Mouse (Mus musculus) liver, embryonic 11.5 days (tissue): ENCODE data around the gene Zmiz1. TPM values are rescaled to one million over a fixed set of nuclear protein-coding genes. Genes with fewer than 3 reads are reported as not detected.
A peak's percentile ranks its signal among the peaks of the same experiment; 100 is the strongest.

Experiments
- ATAC-seq: fragments of 200-750 bp; cut with Nextera tagmentation; replicated peaks from 2 replicates; pipeline ENCODE4 v1.8.0; 2017; ENCODE audit warnings: moderate number of reproducible peaks, mild to moderate bottlenecking, moderate TSS enrichment, moderate library complexity; ENCODE audit not compliant: low FRiP score
- DNase-seq: peaks from one replicate; pipeline ENCODE4 v3.0.0-alpha.2; 2017; ENCODE audit warnings: low spot score
- H3K27ac ChIP-seq: fragments of 300-500 bp; sonication (generic); 2 replicates; pipeline ENCODE4 v1.5.1; 2014; ENCODE audit warnings: mild to moderate bottlenecking, low read depth, low read length, control low read depth
- H3K27me3 ChIP-seq: fragments of 300-500 bp; sonication (generic); replicated peaks from 2 replicates; pipeline ENCODE4 v1.6.1; 2014; ENCODE audit warnings: low read length, mixed read lengths; ENCODE audit not compliant: control insufficient read depth, insufficient read depth
- H3K36me3 ChIP-seq: fragments of 300-500 bp; sonication (generic); 2 replicates; pipeline ENCODE4 v1.6.1; 2014; ENCODE audit warnings: mild to moderate bottlenecking, low read length, moderate library complexity, mixed read lengths; ENCODE audit not compliant: control insufficient read depth, insufficient read depth
- H3K4me1 ChIP-seq: fragments of 300-500 bp; sonication (generic); replicated peaks from 2 replicates; pipeline ENCODE4 v1.6.1; 2014; ENCODE audit warnings: low read length, mixed read lengths; ENCODE audit not compliant: control insufficient read depth, insufficient read depth
- H3K4me2 ChIP-seq: fragments of 300-500 bp; sonication (generic); 2 replicates; pipeline ENCODE4 v1.6.1; 2014; ENCODE audit warnings: mild to moderate bottlenecking, control low read depth, moderate library complexity
- H3K4me3 ChIP-seq: fragments of 300-500 bp; sonication (generic); 2 replicates; pipeline ENCODE4 v1.5.1; 2014; ENCODE audit warnings: low read depth, low read length, control low read depth
- H3K9ac ChIP-seq: fragments of 300-500 bp; sonication (generic); 2 replicates; pipeline ENCODE4 v1.6.1; 2014; ENCODE audit warnings: low read depth, low read length, control low read depth
- H3K9me3 ChIP-seq: fragments of 300-500 bp; sonication (generic); 2 replicates; pipeline ENCODE4 v1.6.1; 2016; ENCODE audit warnings: low read length, inconsistent platforms, mixed read lengths; ENCODE audit not compliant: control insufficient read depth
- WGBS: fragments of 180-500 bp; shearing (Covaris S2); extraction: QIAGEN DNeasy Blood & Tissue Kit; methylation state at CpG from one replicate; pipeline ENCODE4 v1.1.7; 2014; 5-methylcytosine and 5-hydroxymethylcytosine counted together
- polyA plus RNA-seq: library from polyadenylated mRNA; unstranded; fragments of >200 nt; fragmentation: Nextera tagmentation; extraction: Ambion mirVana; gene quantifications from 2 replicates; pipeline ENCODE4 v1.2.1, GENCODE M21; 2014

Zmiz1 gene
- polyA plus RNA-seq, 1 experiment from 2014 or later, result 31.0 TPM

DNA sequence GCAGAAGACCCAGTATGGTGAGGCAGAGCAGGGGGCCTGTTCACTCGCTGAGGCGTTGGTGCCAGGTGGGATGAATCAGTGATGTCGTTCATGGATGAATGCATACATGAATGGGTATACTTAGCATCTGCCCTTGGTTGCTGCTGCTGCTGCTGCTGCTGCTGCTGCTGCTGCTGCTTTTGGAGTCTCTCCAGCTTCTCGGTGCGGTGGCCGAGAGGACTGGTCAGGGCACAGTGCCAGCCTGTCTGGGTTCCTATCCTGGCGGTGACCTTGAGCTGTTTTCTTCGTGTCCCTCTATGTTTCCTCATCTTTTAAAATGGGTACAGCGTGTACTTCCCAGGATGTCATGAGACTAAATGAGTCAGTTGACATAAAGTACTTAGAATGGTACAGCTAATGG lies 56.9 kb downstream of the Zmiz1 start:
- Histone ChIP-seq H3K4me1 (peaks cover 88% of the 10 kb centered on the region), H3K36me3 (no peaks in the 10 kb centered on the region), H3K9ac (no peak overlapping the region), H3K4me3 (no peak overlapping the region), H3K9me3 (no peaks in the 10 kb centered on the region), H3K27me3 (no peaks in the 10 kb centered on the region), H3K27ac (no peak overlapping the region), H3K4me2 (no peak overlapping the region)
- WGBS, result 82% methylated on average over 9 of the region's 9 CpGs
- no peak for DNase-seq
- no peak for ATAC-seq

- H3K4me1 ChIP-seq, result peaks cover 88% of the 10 kb centered on the region
- H3K4me3 ChIP-seq, result no peak overlapping the region
- no peaks in the 10 kb centered on the region for H3K27me3 ChIP-seq
- peak overlapping the region; percentile 84 for H3K27ac ChIP-seq
- H3K36me3 ChIP-seq, result no peaks in the 10 kb centered on the region
- H3K9me3 ChIP-seq, result no peaks in the 10 kb centered on the region
- H3K4me2 ChIP-seq, result peak overlapping the region; percentile 46
- 12% methylated on average over 13 of the region's 13 CpGs for WGBS
- DNase-seq, result peak; percentile 70
- H3K9ac ChIP-seq, result peak overlapping the region; percentile 38
- ATAC-seq, result peak; percentile 78
Measured at GRCm38 (mm10) chr14:25516640-25517591, 57.9 kb downstream of the Zmiz1 start.

GRCm38 (mm10) chr14:25518645-25519044 lies 59.7 kb downstream of the Zmiz1 start:
- DNase-seq, result no peak
- Histone ChIP-seq H3K36me3 (no peaks in the 10 kb centered on the region), H3K27me3 (no peaks in the 10 kb centered on the region), H3K9ac (no peak overlapping the region), H3K27ac (no peak overlapping the region), H3K4me1 (peaks cover 90% of the 10 kb centered on the region), H3K4me3 (no peak overlapping the region), H3K9me3 (no peaks in the 10 kb centered on the region), H3K4me2 (no peak overlapping the region)
- no peak for ATAC-seq
- WGBS, result 85% methylated on average over 5 of the region's 5 CpGs

GRCm38 (mm10) chr14:25519656-25520055 lies 60.7 kb downstream of the Zmiz1 start:
- H3K9ac ChIP-seq, result no peak overlapping the region
- H3K36me3 ChIP-seq, result no peaks in the 10 kb centered on the region
- peak overlapping the region; percentile 34; the same call in 1 of the 2 replicates for H3K27ac ChIP-seq
- WGBS, result 58% methylated on average over 4 of the region's 4 CpGs
- no peak overlapping the region for H3K4me3 ChIP-seq
- H3K4me2 ChIP-seq, result no peak overlapping the region
- H3K4me1 ChIP-seq, result peaks cover 96% of the 10 kb centered on the region
- DNase-seq (no peak), ATAC-seq (no peak)
- H3K27me3 ChIP-seq, result no peaks in the 10 kb centered on the region
- no peaks in the 10 kb centered on the region for H3K9me3 ChIP-seq

DNA sequence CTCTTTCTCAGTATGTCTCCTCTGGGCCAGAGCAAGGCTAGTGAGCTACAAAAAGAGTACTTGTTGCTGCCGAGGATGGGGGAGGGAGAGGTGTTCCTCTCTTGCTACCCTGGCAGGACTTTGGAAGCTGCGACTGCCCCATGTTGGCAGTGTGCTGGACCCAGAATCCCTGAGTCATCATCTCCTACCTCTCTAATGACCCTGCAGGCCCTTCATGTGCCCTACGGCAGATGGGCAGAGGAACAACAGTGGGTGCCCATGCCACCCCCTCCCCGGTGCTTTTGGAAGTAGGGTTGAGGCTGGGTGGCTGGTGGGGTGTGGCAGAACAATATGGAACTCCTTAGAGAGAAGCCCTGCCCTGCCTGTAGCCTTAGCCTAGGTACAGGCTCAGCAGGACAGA lies 61.6 kb downstream of the Zmiz1 start:
- Histone ChIP-seq H3K4me3 (no peak overlapping the region), H3K27me3 (no peaks in the 10 kb centered on the region), H3K9me3 (no peaks in the 10 kb centered on the region), H3K36me3 (no peaks in the 10 kb centered on the region), H3K4me2 (no peak overlapping the region), H3K27ac (no peak overlapping the region), H3K4me1 (peaks cover 96% of the 10 kb centered on the region), H3K9ac (no peak overlapping the region; the same call in 1 of the 2 replicates)
- 76% methylated on average over 4 of the region's 4 CpGs for WGBS
- DNase-seq (no peak), ATAC-seq (no peak)

- ATAC-seq (no peak), DNase-seq (no peak)
- H3K4me3 ChIP-seq, result no peak overlapping the region
- H3K27ac ChIP-seq, result 0 out of 2 replicates have a peak overlapping the region, but pooled peaks have one; percentile 17
- no peaks in the 10 kb centered on the region for H3K9me3 ChIP-seq
- no peaks in the 10 kb centered on the region for H3K27me3 ChIP-seq
- H3K4me1 ChIP-seq, result peaks cover 96% of the 10 kb centered on the region
- H3K36me3 ChIP-seq, result no peaks in the 10 kb centered on the region
- H3K4me2 ChIP-seq, result no peak overlapping the region
- 71% methylated on average over 9 of the region's 9 CpGs for WGBS
- 0 out of 2 replicates have a peak overlapping the region, but pooled peaks have one; percentile 22 for H3K9ac ChIP-seq
Measured at GRCm38 (mm10) chr14:25520991-25521390, 62.0 kb downstream of the Zmiz1 start.

GRCm38 (mm10) chr14:25521500-25521899 lies 62.5 kb downstream of the Zmiz1 start:
- Histone ChIP-seq H3K4me2 (no peak overlapping the region), H3K9ac (no peak overlapping the region), H3K36me3 (no peaks in the 10 kb centered on the region), H3K27me3 (no peaks in the 10 kb centered on the region), H3K4me1 (peaks cover 95% of the 10 kb centered on the region), H3K4me3 (no peak overlapping the region), H3K27ac (peak overlapping the region; percentile 94; the same call in 1 of the 2 replicates), H3K9me3 (no peaks in the 10 kb centered on the region)
- ATAC-seq, result no peak
- no peak for DNase-seq
- WGBS, result 75% methylated on average over 4 of the region's 4 CpGs

DNA sequence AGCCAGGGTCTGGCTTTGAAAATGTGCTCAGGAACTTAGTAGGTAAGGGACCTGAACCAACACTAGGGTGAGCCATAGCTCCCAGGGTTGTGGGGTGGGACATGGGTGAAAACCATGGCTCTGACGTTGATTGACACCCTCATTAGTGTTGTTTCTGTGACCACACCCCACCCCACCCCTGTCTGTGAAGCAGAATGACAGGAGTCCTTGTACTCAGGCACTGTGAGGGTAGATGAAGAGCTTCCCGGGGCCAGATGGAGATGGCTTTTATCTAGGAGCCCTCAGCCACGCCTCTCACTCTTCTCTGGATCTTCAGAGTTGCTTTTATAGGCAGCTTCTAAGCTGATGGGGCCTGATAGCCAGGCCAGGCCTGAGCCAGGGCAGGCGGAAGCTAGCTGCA lies 63.4 kb downstream of the Zmiz1 start:
- ATAC-seq (peak; percentile 87), DNase-seq (peak; percentile 68)
- peak overlapping the region; percentile 25; the same call in 1 of the 2 replicates for H3K4me2 ChIP-seq
- no peaks in the 10 kb centered on the region for H3K9me3 ChIP-seq
- 16% methylated on average over 4 of the region's 4 CpGs for WGBS
- no peaks in the 10 kb centered on the region for H3K27me3 ChIP-seq
- H3K4me3 ChIP-seq, result no peak overlapping the region
- H3K9ac ChIP-seq, result peak overlapping the region; percentile 26
- H3K36me3 ChIP-seq, result no peaks in the 10 kb centered on the region
- peak overlapping the region; percentile 94 for H3K27ac ChIP-seq
- peaks cover 95% of the 10 kb centered on the region for H3K4me1 ChIP-seq
